Mouse (Mus musculus) embryonic fibroblast, embryonic 13.5 days (primary cell): ENCODE measurements around the gene Serpina5.

ENCODE experiments used
- CTCF ChIP-seq: IDR thresholded peaks from 2 replicates; pipeline ENCODE4 v1.5.1; 2011; ENCODE audit warnings: mild to moderate bottlenecking, control low read depth, low read length, moderate library complexity, borderline replicate concordance; ENCODE audit not compliant: insufficient read depth
- POLR2A ChIP-seq: IDR thresholded peaks from 2 replicates; pipeline ENCODE4 v1.6.1; 2011; ENCODE audit warnings: low read depth, mild to moderate bottlenecking, control low read depth, low read length, moderate library complexity

- no peak for TF ChIP-seq CTCF
- TF ChIP-seq POLR2A, result no peak
These were observed 26.8 kb downstream of the Serpina5 start, which contains the start of gene Serpina3b for GRCm38 (mm10) chr12:104127696-104128095.
